Mouse (Mus musculus): ENCODE results near the gene Sepsecs. TPM values are rescaled to one million over a fixed set of nuclear protein-coding genes. Genes with fewer than 3 reads are reported as not detected.

The Sepsecs gene
- total RNA-seq, 2 experiments from 2014 or later = 10.0 to 10.7 TPM

DNA sequence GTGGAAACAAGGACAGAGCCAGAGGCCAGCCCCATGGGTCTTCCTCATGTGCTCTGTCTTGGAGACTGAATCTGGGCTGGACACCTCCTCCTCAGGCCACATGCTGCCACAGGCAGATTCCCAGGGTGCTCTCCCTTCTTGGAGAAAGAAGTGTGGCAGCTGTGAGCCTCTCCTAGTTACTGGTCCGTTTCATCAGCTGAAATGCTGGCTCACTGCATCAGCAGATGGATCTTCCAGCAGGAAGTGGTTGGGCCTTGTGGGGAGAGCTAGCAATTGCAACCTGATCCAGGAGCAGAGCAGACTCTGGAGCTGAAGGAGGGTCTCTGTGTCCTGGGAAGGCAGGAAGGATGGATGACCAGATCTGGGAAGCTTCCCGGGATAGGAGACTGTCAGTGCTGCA, 53.0 kb downstream of the Sepsecs start:
- intact Hi-C loops (cut with DNase I) = loop anchor here (5.0 kb wide), 1 partner anchor 49 kb away; the partner anchor contains the start of gene Lgi2
- DNase-seq (ENCODE audit: low spot score in 2 of 2) = peak; percentile 55 to 77

DNA sequence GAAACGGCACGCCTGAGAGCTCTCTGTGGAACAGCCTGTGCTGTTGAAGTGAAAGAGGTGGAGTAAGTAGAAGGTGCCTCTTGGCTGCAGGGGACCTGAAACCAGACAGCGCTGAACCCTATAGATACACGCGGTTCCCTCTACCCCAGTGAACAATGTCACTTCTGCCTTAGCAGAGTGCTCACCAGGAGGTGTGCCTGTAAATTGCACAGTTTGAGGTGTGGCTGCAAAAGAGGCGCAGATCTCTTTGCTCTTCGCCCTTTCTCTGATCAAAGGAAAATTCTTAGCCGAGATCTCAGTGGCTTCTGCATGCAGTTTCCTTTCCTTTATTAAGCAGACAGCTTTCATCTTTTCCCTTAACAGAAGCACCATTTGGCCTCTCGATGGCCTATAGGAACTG, 54.1 kb downstream of the Sepsecs start:
- DNase-seq (ENCODE audit: low spot score in 2 of 2) = no peak
- intact Hi-C loops (cut with DNase I) = loop anchor here (5.0 kb wide), 1 partner anchor 48 kb away; the partner anchor contains the start of gene Lgi2

DNA sequence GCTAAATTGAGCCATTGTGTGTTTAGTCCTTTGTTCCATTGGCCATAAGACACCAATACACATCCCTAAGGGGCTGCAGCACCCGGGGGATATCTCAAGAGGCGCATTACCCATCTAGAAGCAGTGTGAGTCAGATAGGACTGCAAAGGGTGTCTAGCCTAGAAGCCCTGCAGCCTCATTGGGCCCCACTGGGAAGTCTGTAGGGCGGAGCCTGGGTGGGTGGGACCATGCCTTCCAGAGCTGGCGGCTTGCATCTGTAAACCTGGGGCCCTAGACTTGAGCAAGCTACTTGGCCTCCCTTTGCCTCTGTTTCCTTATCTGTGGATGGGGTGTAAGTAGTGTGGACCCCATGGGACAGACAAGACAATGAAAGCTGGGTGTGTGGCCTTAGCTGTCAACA, 54.8 kb downstream of the Sepsecs start:
- DNase-seq (ENCODE audit: low spot score in 2 of 2) = no peak
- intact Hi-C loops (cut with DNase I) = loop anchor here (5.0 kb wide), 1 partner anchor 47 kb away; the partner anchor contains the start of gene Lgi2

DNA sequence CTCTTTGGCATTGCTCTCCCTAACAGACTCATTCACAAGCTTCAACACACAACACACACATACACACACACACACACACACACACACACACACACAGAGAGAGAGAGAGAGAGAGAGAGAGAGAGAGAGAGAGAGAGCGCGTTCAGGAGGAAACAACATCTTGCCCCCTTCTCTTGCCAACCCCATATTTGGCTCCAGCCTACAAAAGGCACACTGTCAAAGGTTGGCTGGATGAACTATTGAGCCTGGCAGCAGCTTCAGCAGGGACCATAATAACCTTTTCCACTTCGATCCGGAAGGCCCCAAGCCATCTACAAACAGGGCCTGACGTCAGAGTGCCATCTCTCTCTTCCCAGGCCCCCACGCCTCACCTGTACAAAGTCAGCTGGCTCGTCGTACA, 56.7 kb downstream of the Sepsecs start:
- intact Hi-C loops (cut with DNase I) = no loop called here

DNA sequence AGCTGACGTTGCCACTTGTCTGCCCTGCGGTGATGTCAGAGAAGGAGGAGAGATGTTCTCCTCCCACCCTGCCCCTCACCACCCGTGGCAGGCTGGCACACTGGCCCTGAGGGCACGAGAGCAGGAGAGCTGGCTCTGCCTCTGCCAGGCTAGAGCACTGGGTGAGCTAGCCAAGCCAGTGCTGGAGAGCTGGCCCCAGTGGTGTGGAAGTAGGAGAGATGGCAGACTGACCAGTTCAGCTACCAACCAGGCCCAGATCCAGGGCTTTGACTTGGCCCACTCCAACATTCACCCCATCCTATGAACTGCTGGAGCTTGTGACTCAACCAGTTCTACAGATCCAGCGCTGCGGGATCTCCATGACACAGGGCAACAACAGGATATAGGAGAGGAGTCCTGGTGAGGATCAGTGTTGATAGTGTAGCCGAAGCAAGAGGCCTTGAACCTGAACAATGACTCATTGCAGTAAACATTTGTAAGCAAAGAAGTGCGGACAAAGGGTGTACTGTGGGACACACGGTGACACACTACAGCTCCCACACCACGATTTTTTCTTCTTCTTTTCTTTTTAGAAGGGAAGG, 58.1 kb downstream of the Sepsecs start:
- intact Hi-C loops (cut with DNase I) = no loop called here
- no peak for DNase-seq (ENCODE audit: low spot score in 2 of 2)

More for the DNA sequence above, 56.7 kb downstream of the Sepsecs start:
- DNase-seq (ENCODE audit: low spot score in 2 of 2) = no peak

DNA sequence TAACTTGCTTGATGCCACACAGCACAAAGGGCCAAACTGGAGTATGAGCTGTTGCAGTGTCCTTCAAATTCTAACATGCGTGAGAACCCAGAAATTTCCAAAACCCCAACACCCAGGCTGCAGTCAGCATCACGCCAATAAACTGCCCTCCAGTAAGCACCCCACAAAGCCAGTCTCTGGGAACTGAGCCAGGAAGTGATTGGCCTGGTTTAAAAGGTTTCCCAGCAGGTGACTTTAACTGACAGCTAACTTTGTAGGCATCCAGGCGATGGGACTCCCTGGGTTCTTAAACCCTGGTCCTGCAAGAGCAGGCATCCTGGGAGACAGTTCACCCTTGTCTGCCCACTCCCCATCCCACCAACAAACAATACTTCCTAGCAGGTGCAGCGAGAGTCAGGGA, 59.2 kb downstream of the Sepsecs start:
- intact Hi-C loops (cut with DNase I) = no loop called here
- DNase-seq (ENCODE audit: low spot score in 2 of 2) = no peak

GRCm38 (mm10) chr5:52609672-52610071, 59.8 kb downstream of the Sepsecs start:
- intact Hi-C loops (cut with DNase I) = no loop called here
- DNase-seq (ENCODE audit: low spot score in 2 of 2) = no peak

- no peak for DNase-seq (ENCODE audit: low spot score in 2 of 2)
- intact Hi-C loops (cut with DNase I) = no loop called here
Observed at GRCm38 (mm10) chr5:52604582-52605041, 64.9 kb downstream of the Sepsecs start.

- DNase-seq (ENCODE audit: low spot score in 2 of 2) = no peak
- intact Hi-C loops (cut with DNase I) = no loop called here
Observed at GRCm38 (mm10) chr5:52590612-52591011, 78.9 kb downstream of the Sepsecs start.

Other genes with a start within 250 kb of the Sepsecs start
- 10 to 100 TPM; 38.9 to 43.3 TPM for gene Ccdc149, start 198.2 kb downstream of the Sepsecs start, total RNA-seq (2021)
- 10 to 100 TPM; 48.9 to 57.3 TPM for gene Lgi2, start 103.2 kb downstream of the Sepsecs start, total RNA-seq (2021)
- 1 to 10 TPM; 1.5 to 2.0 TPM for gene Pi4k2b, start 71.9 kb upstream of the Sepsecs start, total RNA-seq (2021)
- 1 to 10 TPM; 8.1 to 8.2 TPM for gene Zcchc4, start 105.7 kb upstream of the Sepsecs start, total RNA-seq (2021)
- gene Anapc4, start 164.3 kb upstream of the Sepsecs start, total RNA-seq (2021) = 10 to 100 TPM; 70.0 to 71.4 TPM